Mouse (Mus musculus) testis, adult 2 months (tissue): Measurements from ENCODE around the gene Cfdp1.

ENCODE experiments used
- CTCF ChIP-seq: fragments of 200-500 bp; IDR thresholded peaks from 2 replicates; pipeline ENCODE4 v1.5.1; 2012; ENCODE audit warnings: low read depth, mild to moderate bottlenecking, inconsistent platforms, low read length, moderate library complexity; ENCODE audit not compliant: control insufficient read depth, insufficient read depth, insufficient replicate concordance
- POLR2A ChIP-seq: fragments of 200-500 bp; IDR thresholded peaks from 2 replicates; pipeline ENCODE4 v1.6.1; 2012; ENCODE audit warnings: low read depth, mild to moderate bottlenecking, inconsistent platforms, low read length, moderate library complexity; ENCODE audit not compliant: control insufficient read depth

DNA sequence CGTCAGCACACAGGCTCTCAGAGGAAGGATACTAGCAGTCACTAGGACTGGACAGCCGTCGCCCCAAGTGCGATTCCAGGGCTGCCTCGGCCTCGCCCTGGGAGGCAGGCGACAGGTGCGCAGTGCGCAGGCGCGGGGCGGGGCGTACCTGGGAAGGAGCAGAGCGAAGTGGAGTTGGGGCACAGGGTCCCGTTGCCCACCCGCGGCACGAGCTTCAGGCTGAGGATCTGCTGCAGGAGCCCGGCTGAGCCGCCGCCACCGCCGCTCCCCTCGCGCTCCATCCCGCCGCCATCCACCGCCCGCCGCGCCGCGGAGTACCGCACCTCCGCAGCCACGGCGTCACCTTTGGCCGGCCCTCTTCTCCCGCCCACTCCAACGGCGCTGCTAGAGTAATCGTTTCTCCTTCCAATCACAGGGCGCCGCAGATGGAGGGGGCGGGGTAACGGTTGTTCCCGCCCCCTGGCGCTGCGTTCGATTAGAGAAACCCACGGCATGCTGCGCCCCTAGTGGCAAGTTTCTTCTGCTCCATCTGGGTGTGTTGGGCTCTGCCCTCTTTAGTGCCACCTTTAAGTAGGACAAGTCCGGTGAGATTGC lies 22.4 kb upstream of the Cfdp1 start, which contains the start of gene Tmem170:
- TF ChIP-seq POLR2A (peak; percentile 86), CTCF (peak; percentile 90)
